Mouse (Mus musculus): ENCODE measurements at regions not wholly inside any gene's neighbourhood (a gene's known extent, or its start where the extent isn't known, plus 50 kb on each side); places are given as distances from the start of the nearest gene placed in this dataset.
A peak's percentile ranks its signal among the peaks of the same experiment; 100 is the strongest.

DNA sequence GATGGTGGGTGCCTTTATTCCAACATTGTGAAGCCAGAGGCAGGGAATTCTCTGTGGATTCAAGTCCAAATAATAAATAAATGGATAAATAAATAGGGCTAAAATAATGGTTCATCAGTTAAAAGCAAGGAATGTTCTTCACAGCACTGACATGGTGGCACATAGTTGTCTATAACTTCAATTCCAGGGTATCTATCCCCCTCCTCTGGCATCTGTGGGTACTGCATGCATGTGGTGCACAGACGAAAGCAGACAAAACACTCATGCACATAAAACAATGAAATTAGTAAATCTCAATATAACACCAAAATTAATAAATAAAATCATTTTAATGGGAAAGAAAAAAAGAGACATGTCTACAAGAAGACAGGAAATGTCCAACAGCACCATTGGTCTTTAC lies 54.3 kb upstream of the Ppt1 start:
- Histone ChIP-seq H3K36me3 (ENCODE audit: control insufficient read depth, insufficient read depth, low read length, poor library complexity, severe bottlenecking) (no peaks in the 10 kb centered on the region), H3K27me3 (ENCODE audit: control insufficient read depth, insufficient read depth, low read length, poor library complexity, severe bottlenecking) (no peaks in the 10 kb centered on the region)
- peak; percentile 9 for DNase-seq (ENCODE audit: low read depth, low spot score)
